Mouse (Mus musculus) spleen, adult 12 weeks (tissue): ENCODE results near the gene Traf3.

Experiments used
- DNase-seq: peaks from one replicate; pipeline ENCODE4 v3.0.0; 2022; ENCODE audit warnings: low spot score

Traf3 gene

GRCm38 (mm10) chr12:111265212-111265611, 99.0 kb downstream of the Traf3 start:
- DNase-seq, result no peak

- DNase-seq, result no peak
Measured at GRCm38 (mm10) chr12:111266592-111266991, 100.4 kb downstream of the Traf3 start.

GRCm38 (mm10) chr12:111267673-111268325, 101.6 kb downstream of the Traf3 start:
- DNase-seq, result no peak

GRCm38 (mm10) chr12:111270629-111271277, 104.6 kb downstream of the Traf3 start, which contains the start of gene Amn:
Gene Amn (plus strand): TSS chr12:111271095.
- DNase-seq, result no peak

DNA sequence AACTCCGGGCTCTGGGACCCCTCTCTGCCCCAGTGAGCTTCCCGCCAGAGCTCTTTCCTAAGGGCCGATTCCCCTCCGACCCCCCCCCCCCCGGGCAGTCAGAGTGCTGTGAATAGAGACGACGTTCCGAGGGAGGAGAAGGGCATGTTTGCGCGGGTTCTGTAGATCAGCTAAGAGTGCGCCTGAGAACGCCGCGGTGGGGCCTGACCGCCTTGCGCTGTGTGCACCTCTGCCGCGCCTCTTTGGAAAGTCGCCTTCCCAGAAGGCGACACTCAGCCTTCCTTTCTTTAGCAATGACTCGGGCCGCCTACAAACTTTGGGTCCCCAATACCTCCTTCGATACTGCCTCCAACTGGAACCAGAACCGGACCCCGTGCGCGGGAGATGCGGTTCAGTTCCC, 105.2 kb downstream of the Traf3 start:
- no peak for DNase-seq

GRCm38 (mm10) chr12:111271966-111272365, 105.8 kb downstream of the Traf3 start:
- no peak for DNase-seq

- peak; percentile 52 for DNase-seq
Measured at GRCm38 (mm10) chr12:111272420-111272819, 106.2 kb downstream of the Traf3 start.

DNA sequence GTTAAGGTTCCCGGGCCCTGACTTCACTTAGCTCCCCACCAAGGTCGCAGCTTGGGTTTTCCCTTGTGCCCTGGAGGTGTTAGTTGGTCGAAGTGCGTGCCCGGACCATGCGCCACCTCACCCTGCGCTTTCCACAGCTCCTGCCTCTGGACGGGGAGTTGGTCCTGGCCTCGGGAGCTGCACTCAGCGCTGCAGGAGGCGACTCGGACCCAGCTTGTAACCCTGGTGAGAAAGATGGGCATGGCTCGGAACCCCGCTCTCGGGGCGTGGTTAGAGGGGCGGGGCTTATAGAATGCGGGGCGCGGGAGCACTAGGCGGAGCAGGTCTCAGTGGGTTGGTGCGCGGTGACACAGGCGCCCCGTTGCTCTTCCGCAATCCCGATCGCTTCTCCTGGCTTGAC, 107.8 kb downstream of the Traf3 start:
- no peak for DNase-seq

GRCm38 (mm10) chr12:111274447-111275149, 108.4 kb downstream of the Traf3 start:
- no peak for DNase-seq

GRCm38 (mm10) chr12:111275150-111275841, 109.1 kb downstream of the Traf3 start:
- no peak for DNase-seq

GRCm38 (mm10) chr12:111276371-111276770, 110.2 kb downstream of the Traf3 start:
- no peak for DNase-seq

DNA sequence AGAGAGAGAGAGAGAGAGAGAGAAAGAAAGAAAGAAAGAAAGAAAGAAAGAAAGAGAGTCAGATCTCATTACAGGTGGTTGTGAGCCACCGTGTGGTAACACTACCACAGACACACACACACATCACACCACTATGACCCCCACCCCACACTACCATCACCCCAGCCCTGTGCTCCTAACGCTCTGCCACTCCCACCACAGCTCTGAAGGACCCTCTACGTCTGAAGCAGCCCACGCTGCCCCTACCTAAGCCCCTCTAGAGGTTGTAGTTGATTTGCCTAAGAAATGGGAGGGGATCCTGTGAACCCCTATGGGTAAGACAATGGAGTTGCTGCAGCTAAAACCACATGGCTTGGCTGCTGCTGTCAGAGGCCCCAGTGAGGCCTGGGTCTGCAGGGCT, 117.4 kb downstream of the Traf3 start:
- DNase-seq, result no peak

- DNase-seq, result no peak
Measured at GRCm38 (mm10) chr12:111284532-111284931, 118.4 kb downstream of the Traf3 start.

- DNase-seq, result no peak
Measured at GRCm38 (mm10) chr12:111293025-111293424, 126.9 kb downstream of the Traf3 start.

DNA sequence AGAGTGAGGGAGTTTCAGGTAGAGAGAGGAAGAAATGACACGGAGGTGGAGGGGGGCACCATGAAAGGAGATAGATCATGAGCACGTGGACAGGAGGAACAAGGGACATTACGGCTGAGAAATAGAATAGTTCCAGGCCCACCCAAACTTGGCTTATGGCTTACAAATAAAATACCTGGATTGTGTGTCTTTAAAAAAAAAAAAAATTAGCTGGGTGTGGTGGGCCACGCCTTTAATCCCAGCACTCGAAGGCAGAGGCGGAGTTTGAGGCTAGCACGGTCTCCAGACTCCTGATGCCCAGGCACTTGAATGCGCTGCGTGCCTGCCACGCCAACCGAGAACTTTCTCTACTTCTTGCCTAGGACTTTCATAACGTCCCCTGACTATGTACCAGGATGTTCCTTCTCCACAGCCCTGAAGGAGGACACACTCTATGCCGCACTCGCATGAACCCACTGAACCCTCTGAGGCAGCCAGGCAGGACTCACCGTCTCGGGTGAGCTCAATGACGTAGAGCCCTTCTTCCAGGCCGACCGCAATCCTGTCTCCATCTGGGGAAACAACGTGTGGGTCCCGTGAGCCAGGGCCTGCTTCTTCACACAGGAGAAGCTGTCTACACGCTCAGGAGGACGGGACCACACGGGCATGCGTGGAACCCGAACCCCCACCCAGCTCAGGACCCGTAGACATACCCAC, 135.3 kb downstream of the Traf3 start:
- DNase-seq, result no peak

DNA sequence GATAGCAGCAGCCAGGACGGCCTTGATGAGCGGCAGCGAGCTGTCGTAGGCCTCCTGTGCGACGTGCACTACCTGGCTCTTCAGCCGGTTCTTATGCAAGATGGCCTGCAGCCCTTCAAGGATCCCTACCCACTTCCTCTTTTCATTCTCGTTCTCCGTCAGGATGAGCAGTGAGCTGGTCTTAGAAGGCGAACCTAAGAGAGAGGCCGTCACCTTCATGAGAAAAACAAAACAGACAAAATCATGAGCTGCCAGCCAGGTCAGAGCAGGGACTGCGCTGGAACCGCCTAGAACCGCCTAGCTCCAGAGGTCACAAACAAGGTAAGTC, 135.8 kb downstream of the Traf3 start:
- DNase-seq, result no peak

GRCm38 (mm10) chr12:111303702-111304337, 137.7 kb downstream of the Traf3 start:
- no peak for DNase-seq

DNA sequence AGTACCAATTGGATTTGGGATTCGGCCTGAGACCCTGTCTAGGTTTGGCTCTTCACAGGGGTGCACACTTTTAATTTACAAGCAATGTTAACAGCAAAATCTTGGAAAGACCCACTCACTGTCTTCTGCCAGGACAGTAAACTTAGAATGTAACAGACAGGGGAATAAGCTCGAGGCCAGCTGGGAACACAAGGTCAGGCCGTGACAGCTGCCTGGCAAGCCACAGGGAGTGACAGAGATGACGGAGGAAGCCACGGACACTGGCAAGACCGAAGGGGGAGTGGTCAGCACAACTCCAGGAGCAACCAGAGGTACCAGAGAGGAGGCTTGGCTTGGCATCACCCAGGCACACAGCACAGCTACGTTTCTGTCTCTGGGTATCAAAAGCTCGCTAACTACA, 140.7 kb downstream of the Traf3 start:
- DNase-seq, result no peak

DNA sequence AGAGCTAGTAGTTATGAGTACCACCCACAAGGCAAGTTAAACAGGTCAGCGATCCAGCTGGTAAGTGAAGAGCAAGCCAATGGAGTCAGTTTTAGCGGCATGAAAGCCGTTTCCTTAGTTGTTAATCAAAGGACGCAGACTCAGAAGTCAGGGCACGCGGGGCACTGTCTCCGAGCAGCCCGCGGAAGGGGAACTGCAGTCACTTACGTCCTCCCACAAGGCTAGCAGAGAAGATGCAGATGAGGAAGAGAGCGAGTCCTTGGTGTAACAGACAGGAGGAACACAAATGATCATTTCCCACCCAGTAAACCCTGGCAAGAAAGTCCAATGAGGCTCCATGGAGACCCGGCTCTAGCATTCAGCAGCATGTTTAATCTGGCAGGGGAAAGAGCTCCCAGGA, 143.1 kb downstream of the Traf3 start:
- DNase-seq, result no peak

- no peak for DNase-seq
Measured at GRCm38 (mm10) chr12:111309931-111310330, 143.8 kb downstream of the Traf3 start.

DNA sequence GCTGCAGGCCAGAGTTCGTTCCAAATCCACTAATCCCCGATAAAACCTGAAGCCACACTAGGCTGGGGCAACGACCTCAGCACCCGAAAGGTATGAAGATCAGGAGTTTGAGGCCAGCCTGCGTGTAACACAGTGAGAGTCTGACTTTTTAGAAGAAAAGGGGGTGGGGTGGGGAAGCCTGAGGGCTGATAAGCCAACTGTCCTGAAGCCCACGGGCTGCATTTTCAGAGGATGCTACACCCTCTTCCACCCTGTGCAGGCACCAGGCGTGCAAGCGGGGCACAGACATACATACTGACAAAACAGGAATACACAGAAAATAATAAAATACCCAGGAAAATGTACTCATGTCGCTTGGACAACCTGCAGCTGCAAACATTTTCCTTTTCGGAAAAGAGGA, 145.6 kb downstream of the Traf3 start:
- DNase-seq, result no peak

GRCm38 (mm10) chr12:111314273-111314672, 148.1 kb downstream of the Traf3 start:
- DNase-seq, result no peak
